Mouse (Mus musculus): Measurements from ENCODE around the gene Ap4e1.
"Not testable (repeated sequence)": the region's sequence is repeated elsewhere in the genome, so short reads cannot be mapped to it uniquely, and the experiment has no call there.

The Ap4e1 gene

DNA sequence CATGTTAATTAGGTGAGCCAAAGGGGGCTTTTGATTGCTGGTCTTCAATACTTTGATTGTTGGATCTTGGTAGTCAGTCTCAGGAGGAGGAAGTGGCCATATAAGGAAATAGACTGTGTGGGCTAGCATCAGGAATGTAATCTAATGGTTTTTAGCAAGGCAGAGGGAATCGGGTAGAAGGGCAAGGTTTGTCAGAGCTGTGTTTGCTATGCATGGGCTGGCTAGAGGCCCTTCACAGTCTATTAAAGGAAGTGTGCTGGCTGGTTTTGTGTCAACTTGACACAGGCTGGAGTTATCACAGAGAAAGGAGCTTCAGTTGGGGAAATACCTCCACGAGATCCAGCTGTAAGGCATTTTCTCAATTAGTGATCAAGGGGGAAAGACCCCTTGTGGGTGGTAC lies 70.5 kb downstream of the Ap4e1 start:
- not testable (repeated sequence) for DNase-seq

DNA sequence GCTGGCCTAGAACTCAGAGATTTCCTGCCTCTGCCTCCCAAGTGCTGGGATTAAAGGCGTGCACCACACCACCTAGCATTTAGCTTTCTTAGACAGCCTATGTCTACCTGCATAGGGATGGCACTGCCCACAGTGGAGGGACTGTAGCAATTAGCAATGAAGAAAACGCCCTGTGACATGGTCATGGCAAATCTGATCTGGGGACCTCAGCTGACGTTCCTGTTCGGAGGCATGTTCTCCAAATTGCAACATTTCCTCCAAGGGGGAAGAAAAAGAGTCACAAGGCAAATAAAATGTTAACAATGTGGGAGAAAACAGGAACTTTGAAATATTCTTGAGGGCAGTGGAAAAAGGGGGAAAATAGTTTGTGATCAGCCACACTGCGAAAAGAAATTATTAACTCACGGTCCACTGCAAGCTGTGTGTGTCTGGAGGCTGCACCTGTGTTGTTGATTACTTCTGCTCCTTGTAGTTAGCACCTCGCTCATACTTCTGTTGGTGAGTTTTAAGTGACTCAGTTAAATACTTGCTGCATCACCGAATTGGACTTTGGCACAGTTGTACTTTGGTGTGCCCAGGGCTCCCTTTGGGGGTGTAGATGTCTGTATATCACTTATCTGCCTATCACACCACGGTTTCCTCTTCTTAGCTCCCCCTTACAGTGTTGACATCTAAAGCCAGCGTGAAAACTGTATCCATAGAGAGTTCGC lies 71.5 kb downstream of the Ap4e1 start:
- DNase-seq, result no peak

DNA sequence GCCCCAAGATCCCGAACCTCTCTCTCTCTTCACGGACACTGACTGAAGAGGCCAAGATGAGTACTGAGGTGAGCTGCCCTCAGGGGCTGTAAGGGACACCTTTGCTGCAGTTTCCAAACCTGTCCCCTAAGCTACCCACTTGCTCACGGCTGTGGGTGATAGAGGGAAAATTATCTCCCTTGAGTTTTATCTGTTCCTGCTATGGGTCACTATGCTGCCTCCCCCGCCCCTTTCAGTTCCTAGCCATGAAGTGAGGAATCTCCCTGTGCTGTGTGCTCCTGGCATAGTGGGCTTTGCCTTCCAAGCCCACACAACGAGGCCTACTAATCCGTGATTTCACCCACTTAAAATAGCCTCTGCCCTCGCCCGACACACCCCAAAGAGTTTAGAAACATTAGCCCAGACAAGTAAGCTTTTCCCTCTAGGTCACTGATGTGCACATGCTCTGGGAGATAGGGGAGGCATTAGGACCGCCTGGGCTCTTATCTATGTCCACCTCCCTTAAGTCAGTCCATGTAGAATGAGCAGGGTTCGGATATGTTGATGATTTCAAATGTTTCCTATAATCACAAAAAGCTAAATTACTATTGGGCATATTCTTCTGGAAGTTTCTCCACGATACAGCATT lies 72.2 kb downstream of the Ap4e1 start:
- no peak for DNase-seq

DNA sequence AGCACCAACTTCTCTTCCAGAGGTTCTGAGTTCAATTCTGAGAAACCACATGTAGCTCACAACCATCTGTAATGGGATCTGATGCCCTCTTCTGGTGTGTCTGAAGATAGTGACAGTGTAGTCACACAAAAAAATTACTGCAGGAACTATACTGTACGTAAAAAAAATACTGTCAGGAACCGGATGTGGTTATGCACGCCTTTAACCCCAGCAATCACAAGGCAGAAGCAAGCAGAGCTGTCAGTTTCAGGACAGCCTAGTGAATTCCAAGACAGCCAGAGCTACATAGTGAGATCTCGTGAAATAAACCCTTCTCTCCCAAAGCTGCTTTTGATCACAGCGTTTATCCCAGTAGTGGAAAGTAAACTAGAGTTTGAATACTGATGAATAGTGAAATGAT lies 77.7 kb downstream of the Ap4e1 start:
- DNase-seq, result peak; percentile 28

DNA sequence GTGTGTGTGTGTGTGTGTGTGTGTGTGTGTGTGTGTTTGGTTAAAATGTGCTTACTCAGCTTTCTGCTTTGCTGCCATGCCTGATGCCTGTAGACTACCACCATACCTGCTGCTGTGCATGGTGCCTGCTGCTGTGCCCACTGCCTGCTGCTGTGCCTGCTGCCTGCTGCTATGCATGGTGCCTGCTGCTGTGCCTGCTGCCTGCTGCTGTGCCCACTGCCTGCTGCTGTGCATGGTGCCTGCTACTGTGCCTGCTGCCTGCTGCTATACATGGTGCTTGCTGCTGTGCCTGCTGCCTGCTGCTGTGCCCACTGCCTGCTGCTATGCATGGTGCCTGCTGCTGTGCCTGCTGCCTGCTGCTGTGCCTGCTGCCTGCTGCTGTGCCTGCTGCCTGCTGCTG lies 81.6 kb downstream of the Ap4e1 start:
- not testable (repeated sequence) for DNase-seq

DNA sequence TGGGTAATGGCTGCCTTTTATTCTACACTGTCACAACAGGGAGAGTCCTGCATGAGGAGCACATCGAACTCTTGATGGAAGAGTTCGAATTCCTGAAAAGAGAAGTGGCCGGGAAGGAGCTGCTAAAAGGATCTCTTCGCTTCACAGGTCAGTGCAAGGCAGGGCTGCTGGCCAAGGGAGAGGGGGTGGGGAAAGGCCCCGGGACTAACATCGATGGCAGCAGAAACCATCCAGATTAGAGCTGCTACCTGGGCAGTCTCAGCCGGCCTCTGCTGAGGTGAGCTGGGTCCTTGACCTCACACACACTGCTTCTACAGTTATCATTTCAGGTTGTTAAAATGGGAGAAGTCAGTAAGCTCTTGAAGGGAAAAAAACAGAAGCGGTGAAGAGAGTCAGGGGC lies 83.5 kb downstream of the Ap4e1 start:
- no peak for DNase-seq

DNA sequence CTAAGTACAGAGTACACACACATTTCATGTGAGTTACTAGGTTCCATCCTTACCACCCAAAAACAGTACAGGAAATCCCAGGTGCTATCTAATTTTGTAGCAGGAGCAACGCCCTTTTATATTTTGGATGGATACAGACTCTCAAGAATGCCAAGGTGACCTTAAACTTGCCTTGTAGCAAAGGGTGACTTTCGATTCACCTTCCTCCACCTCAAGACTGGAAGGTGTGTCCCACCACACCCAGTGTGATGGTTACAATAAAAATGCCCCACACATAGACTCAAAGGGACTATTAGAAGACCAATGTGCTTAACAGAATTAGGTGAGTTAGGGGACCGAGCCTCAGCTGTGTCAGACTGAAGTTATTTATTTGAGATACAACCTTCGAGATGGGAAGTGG lies 100.5 kb downstream of the Ap4e1 start:
- no peak for DNase-seq
